Mouse (Mus musculus) neural tube, embryonic 14.5 days (tissue): ENCODE measurements around the gene Cdkn1c. TPM values are rescaled to one million over a fixed set of nuclear protein-coding genes. Genes with fewer than 3 reads are reported as not detected.

Source experiments
- ATAC-seq: fragments of 200-750 bp; cut with Nextera tagmentation; 2 replicates; pipeline ENCODE4 v1.8.0; 2017; ENCODE audit warnings: low read depth, mild to moderate bottlenecking, moderate TSS enrichment, moderate library complexity
- H3K27ac ChIP-seq: fragments of 300-500 bp; sonication (generic); 2 replicates; pipeline ENCODE4 v1.5.1; 2014; ENCODE audit warnings: low read depth, mild to moderate bottlenecking, control low read depth, low read length, moderate library complexity, mixed read lengths
- H3K27me3 ChIP-seq: fragments of 300-500 bp; sonication (generic); 2 replicates; pipeline ENCODE4 v1.6.1; 2014; ENCODE audit warnings: low read length; ENCODE audit not compliant: control insufficient read depth, insufficient read depth
- H3K36me3 ChIP-seq: fragments of 300-500 bp; sonication (generic); 2 replicates; pipeline ENCODE4 v1.6.1; 2014; ENCODE audit warnings: low read length, mixed read lengths; ENCODE audit not compliant: control insufficient read depth, insufficient read depth
- H3K4me1 ChIP-seq: fragments of 300-500 bp; sonication (generic); 2 replicates; pipeline ENCODE4 v1.6.1; 2014; ENCODE audit warnings: low read length; ENCODE audit not compliant: control insufficient read depth, insufficient read depth
- H3K4me2 ChIP-seq: fragments of 300-500 bp; sonication (generic); 2 replicates; pipeline ENCODE4 v1.6.1; 2014; ENCODE audit warnings: mild to moderate bottlenecking, low read depth, low read length, control low read depth
- H3K4me3 ChIP-seq: fragments of 300-500 bp; sonication (generic); 2 replicates; pipeline ENCODE4 v1.5.1; 2014; ENCODE audit warnings: low read depth, low read length, control low read depth, mixed read lengths
- H3K9ac ChIP-seq: fragments of 300-500 bp; sonication (generic); replicated peaks from 2 replicates; pipeline ENCODE4 v1.6.1; 2014; ENCODE audit warnings: low read depth, mild to moderate bottlenecking, control low read depth, low read length, mixed read lengths
- H3K9me3 ChIP-seq: fragments of 300-500 bp; sonication (generic); 2 replicates; pipeline ENCODE4 v1.6.1; 2016; ENCODE audit warnings: low read length; ENCODE audit not compliant: control insufficient read depth
- WGBS: fragments of 180-500 bp; shearing (Covaris S2); extraction: QIAGEN DNeasy Blood & Tissue Kit; methylation state at CpG from one replicate; pipeline ENCODE4 v1.1.7; 2014; 5-methylcytosine and 5-hydroxymethylcytosine counted together
- polyA plus RNA-seq: library from polyadenylated mRNA; unstranded; fragments of >200 nt; fragmentation: Nextera tagmentation; extraction: Ambion mirVana; gene quantifications from 2 replicates; pipeline ENCODE4 v1.2.1, GENCODE M21; 2014

Gene Cdkn1c
- polyA plus RNA-seq, 1 experiment from 2014 or later: 252 TPM

DNA sequence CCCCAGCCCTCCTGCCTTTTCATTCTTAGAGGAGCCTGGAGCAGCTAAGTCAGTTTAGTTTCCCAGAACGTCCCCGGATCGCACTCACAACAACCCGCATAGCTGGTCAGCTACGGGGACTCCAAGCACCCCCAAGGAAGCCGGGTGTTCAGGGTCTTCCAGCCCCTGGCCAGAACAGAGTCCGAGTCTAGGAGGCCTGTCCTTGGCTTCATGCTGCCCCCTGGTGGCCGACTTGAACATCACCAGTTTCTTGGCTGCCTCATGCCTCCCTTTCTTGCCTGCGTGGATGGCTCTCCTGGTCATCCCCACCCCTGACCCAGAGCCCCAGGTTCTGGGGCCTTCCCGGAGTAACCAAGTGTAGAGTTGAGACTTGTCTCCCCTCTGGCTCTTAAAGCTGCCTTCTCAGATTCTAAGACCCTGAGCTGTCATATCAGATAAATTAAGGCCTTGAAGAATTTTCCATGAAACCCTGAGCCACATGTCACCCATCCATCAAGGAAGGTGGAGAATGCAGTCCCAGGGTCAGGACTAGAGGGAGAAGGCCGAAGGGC lies 3.1 kb upstream of the Cdkn1c start:
- H3K4me2 ChIP-seq: no peak overlapping the region

GRCm38 (mm10) chr7:143462516-143462915 lies 1.7 kb upstream of the Cdkn1c start:
- Histone ChIP-seq H3K4me2 (no peak overlapping the region), H3K9me3 (peaks cover 3% of the 10 kb centered on the region; the same call in 1 of the 2 replicates), H3K27ac (no peak overlapping the region), H3K4me1 (peaks cover 3% of the 10 kb centered on the region; the same call in 1 of the 2 replicates), H3K9ac (no peak overlapping the region), H3K27me3 (no peaks in the 10 kb centered on the region), H3K4me3 (no peak overlapping the region), H3K36me3 (no peaks in the 10 kb centered on the region)
- no peak for ATAC-seq
- 81% methylated on average over 5 of the region's 5 CpGs for WGBS

More for the DNA sequence above, 3.1 kb upstream of the Cdkn1c start:
- no peak for ATAC-seq
- 29% methylated on average over 11 of the region's 11 CpGs for WGBS
- Histone ChIP-seq H3K36me3 (no peaks in the 10 kb centered on the region), H3K27ac (no peak overlapping the region), H3K9ac (no peak overlapping the region), H3K4me3 (no peak overlapping the region), H3K27me3 (no peaks in the 10 kb centered on the region), H3K9me3 (peaks cover 3% of the 10 kb centered on the region; the same call in 1 of the 2 replicates), H3K4me1 (peaks cover 5% of the 10 kb centered on the region; the same call in 1 of the 2 replicates)

DNA sequence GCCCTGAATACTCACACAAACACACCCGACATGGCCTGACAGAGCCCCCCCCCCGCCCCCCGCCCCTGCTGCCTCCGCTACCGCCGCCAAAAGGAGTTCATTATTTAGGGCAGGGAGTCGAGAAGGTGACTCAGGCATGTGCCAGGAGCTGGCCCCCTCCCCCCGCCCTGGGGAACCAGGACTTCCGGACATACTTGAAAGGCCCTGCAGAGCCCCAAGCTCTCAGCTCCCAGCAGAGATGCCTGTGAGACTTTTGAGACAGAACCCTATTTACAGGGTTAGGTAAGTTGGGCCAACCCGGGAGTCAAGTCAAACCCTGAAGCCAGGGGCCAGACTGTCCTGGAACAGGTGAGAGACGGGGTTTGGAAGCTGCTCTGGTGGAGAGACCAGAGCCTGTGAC lies 1.1 kb upstream of the Cdkn1c start:
- H3K27ac ChIP-seq: no peak overlapping the region
- no peak overlapping the region for H3K4me2 ChIP-seq
- no peak overlapping the region for H3K4me3 ChIP-seq
- H3K9ac ChIP-seq: no peak overlapping the region
- ATAC-seq: no peak
- no peaks in the 10 kb centered on the region for H3K27me3 ChIP-seq
- 39% methylated on average over 11 of the region's 11 CpGs for WGBS
- no peaks in the 10 kb centered on the region for H3K36me3 ChIP-seq
- H3K9me3 ChIP-seq: peaks cover 3% of the 10 kb centered on the region; the same call in 1 of the 2 replicates
- H3K4me1 ChIP-seq: peaks cover 2% of the 10 kb centered on the region; the same call in 1 of the 2 replicates

GRCm38 (mm10) chr7:143461294-143461870 lies 532 bp upstream of the Cdkn1c start:
- peak; percentile 42 for ATAC-seq
- peaks cover 2% of the 10 kb centered on the region; the same call in 1 of the 2 replicates for H3K4me1 ChIP-seq
- 50% methylated on average over 17 of the region's 32 CpGs for WGBS
- H3K36me3 ChIP-seq: no peaks in the 10 kb centered on the region
- H3K27ac ChIP-seq: peak overlapping the region; percentile 74
- H3K4me3 ChIP-seq: peak overlapping the region; percentile 52
- peak overlapping the region; percentile 38 for H3K4me2 ChIP-seq
- no peaks in the 10 kb centered on the region for H3K27me3 ChIP-seq
- H3K9ac ChIP-seq: no peak overlapping the region
- peaks cover 3% of the 10 kb centered on the region; the same call in 1 of the 2 replicates for H3K9me3 ChIP-seq

DNA sequence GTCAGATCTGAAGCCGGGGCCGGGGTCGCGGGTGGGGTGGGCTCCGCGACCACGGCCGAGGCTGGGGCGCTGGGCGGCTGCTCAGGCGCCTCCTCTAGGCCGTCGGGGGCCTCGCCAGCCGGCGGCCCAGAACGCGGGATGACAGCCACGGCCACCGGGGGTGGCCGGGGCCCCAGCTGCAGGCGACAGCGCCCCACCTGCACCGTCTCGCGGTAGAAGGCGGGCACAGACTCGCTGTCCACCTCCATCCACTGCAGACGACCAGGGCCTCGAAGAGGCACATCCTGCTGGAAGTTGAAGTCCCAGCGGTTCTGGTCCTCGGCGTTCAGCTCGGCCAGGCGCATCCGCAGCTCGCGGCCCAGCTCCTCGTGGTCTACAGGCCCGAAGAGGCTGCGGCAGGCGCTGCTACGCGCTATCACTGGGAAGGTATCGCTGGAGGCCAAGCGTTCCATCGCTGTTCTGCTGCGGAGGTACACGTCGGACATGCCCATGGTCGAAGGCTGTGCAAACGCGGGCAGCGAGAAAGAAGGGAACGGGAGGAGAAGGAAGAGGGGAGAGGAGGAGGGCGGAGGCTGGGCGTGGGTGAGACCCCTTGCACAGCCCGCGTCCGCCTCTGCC lies 524 bp downstream of the Cdkn1c start:
- peak overlapping the region; percentile 52 for H3K4me3 ChIP-seq
- H3K27me3 ChIP-seq: no peaks in the 10 kb centered on the region
- H3K4me1 ChIP-seq: peaks cover 2% of the 10 kb centered on the region; the same call in 1 of the 2 replicates
- ATAC-seq: peak; percentile 25
- peak overlapping the region; percentile 71 for H3K27ac ChIP-seq
- peaks cover 3% of the 10 kb centered on the region; the same call in 1 of the 2 replicates for H3K9me3 ChIP-seq
- peak overlapping the region; percentile 76 for H3K9ac ChIP-seq
- WGBS: 29% methylated on average over 59 of the region's 60 CpGs
- no peaks in the 10 kb centered on the region for H3K36me3 ChIP-seq
- H3K4me2 ChIP-seq: peak overlapping the region; percentile 57

GRCm38 (mm10) chr7:143459332-143460211 lies 1.3 kb downstream of the Cdkn1c start:
- Histone ChIP-seq H3K4me1 (peaks cover 2% of the 10 kb centered on the region; the same call in 1 of the 2 replicates), H3K4me3 (peak overlapping the region; percentile 52), H3K9ac (peak overlapping the region; percentile 76), H3K27ac (peak overlapping the region; percentile 71), H3K36me3 (no peaks in the 10 kb centered on the region), H3K9me3 (peaks cover 3% of the 10 kb centered on the region; the same call in 1 of the 2 replicates), H3K4me2 (peak overlapping the region; percentile 57), H3K27me3 (no peaks in the 10 kb centered on the region)
- 0 out of 2 replicates have a peak, but pooled peaks have one; percentile 5 for ATAC-seq
- 33% methylated on average over 78 of the region's 100 CpGs for WGBS

DNA sequence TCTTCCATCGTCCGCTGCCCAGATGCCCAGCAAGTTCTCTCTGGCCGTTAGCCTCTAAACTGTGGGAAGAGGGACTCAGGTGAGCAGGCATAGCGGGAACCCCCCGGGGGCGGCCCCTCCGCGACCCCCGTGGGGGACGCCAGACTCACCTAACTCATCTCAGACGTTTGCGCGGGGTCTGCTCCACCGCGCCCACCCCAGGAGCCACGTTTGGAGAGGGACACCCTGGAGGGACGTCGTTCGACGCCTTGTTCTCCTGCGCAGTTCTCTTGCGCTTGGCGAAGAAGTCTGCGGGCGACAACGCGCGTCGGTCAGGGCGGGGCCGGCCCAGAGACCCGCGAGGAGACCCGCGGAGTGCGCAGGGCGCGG lies 1.9 kb downstream of the Cdkn1c start:
- H3K4me3 ChIP-seq: peak overlapping the region; percentile 52
- peaks cover 3% of the 10 kb centered on the region; the same call in 1 of the 2 replicates for H3K9me3 ChIP-seq
- no peaks in the 10 kb centered on the region for H3K36me3 ChIP-seq
- peak overlapping the region; percentile 76 for H3K9ac ChIP-seq
- ATAC-seq: no peak
- WGBS: 25% methylated on average over 38 of the region's 38 CpGs
- no peaks in the 10 kb centered on the region for H3K27me3 ChIP-seq
- peaks cover 2% of the 10 kb centered on the region; the same call in 1 of the 2 replicates for H3K4me1 ChIP-seq
- H3K27ac ChIP-seq: peak overlapping the region; percentile 71
- peak overlapping the region; percentile 57 for H3K4me2 ChIP-seq

DNA sequence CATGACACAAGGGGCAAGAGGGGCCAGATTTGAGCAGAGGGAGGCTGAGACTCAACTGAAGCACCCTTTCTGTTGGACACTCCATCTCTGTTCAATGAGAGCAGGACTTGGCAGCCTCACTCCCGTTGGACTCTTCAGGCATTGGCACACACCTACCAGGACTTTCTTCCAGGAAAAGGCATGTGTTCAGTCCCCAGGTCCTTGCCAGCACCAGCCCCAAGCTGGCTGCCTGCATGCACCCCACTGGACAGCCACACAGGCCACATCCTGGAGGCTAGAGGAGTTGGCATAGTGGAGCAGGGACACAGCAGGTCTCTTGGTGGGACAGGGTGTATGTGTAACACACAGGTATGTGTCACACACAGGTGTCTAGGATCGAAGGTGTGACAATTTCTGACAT lies 13.7 kb downstream of the Cdkn1c start:
- ATAC-seq: no peak
- H3K36me3 ChIP-seq: no peaks in the 10 kb centered on the region
- WGBS: 65% methylated on average over 2 of the region's 2 CpGs

More for the DNA sequence above, 13.7 kb downstream of the Cdkn1c start:
- Histone ChIP-seq H3K27me3 (0 out of 2 replicates have a peak, but pooled peaks cover 3% of the 10 kb centered on the region), H3K9ac (no peak overlapping the region), H3K4me3 (no peak overlapping the region), H3K4me2 (no peak overlapping the region), H3K27ac (no peak overlapping the region), H3K9me3 (no peaks in the 10 kb centered on the region), H3K4me1 (peaks cover 10% of the 10 kb centered on the region; the same call in 1 of the 2 replicates)
